Mouse (Mus musculus): ENCODE data around the gene Tab1. TPM values are rescaled to one million over a fixed set of nuclear protein-coding genes. Genes with fewer than 3 reads are reported as not detected.
A peak's percentile ranks its signal among the peaks of the same experiment; 100 is the strongest.

Gene Tab1
- total RNA-seq, 2 experiments from 2014 or later: 23.7 to 26.4 TPM

DNA sequence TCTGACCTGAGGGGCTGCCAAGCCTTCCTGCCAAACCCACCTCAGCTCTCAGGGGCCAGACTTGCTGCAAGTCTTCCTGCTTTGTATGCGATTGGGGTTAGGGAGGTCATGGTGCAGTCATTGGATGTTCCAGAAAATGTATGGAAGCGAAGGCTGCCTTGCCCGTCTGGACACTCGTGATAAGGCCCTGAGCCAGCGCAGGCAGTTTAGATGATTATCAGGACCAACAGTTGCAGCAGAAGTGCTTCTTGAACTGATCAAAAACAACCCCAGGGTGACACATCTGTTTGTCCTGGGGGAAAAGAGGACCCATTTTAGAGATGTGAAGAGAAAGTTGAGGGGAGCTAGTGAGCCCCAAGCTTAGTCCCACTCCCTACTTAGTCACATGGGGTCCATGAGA is 2.2 kb upstream of the Tab1 start:
- intact Hi-C loops (cut with DNase I): no loop called here
- no peak for TF ChIP-seq CTCF (IDR thresholded peaks at IDR 0.05)
- no peak overlapping the region for H3K27ac ChIP-seq
- no peak for DNase-seq (ENCODE audit: extremely low spot score in 1 of 2, low spot score in 2 of 2)
- H3K4me3 ChIP-seq: no peak overlapping the region

DNA sequence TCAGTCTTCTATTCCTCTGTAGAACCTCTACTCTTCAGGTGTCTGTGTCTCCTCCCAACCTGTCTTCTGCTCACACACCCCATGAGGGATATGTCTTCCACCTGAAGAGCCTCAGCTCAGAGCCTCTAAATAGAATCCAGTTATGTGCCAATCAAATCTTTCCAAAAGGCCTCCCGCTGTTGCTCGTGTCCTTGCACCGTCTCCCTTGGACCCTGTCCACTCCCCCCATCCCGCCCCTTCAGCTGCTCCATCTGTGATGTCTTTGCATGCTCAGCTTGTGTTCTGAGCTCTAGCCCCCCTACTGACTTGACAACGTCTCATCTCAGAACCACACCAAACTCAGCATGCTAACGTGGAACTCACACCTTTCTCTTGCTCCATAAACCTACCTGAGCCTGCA is 1.5 kb upstream of the Tab1 start:
- TF ChIP-seq CTCF (IDR thresholded peaks at IDR 0.05): no peak
- H3K4me3 ChIP-seq: no peak overlapping the region
- DNase-seq (ENCODE audit: extremely low spot score in 1 of 2, low spot score in 2 of 2): no peak
- intact Hi-C loops (cut with DNase I): no loop called here
- H3K27ac ChIP-seq: no peak overlapping the region

DNA sequence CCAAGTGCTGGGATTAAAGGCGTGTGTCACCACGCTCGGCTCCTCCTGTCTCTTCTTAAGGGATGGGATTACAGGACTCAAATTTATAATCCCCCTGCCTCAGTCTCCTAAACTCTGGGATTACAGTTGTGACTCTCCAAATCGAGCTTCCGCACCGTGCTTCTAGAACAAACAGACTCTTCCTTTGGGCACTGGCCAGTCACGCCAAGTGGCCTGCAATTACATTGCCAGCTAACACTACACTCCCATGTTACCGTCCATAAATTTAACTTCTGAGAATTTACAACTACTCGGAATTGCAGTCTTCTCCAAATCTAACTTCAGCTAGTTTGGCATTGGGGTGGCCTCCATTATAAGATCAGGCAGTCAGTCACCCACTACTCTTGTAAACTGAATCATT is 475 bp upstream of the Tab1 start:
- TF ChIP-seq CTCF (IDR thresholded peaks at IDR 0.05): no peak
- Histone ChIP-seq H3K4me3 (peak overlapping the region; percentile 89), H3K27ac (peak overlapping the region; percentile 40; the same call in 1 of the 2 replicates)
- intact Hi-C loops (cut with DNase I): no loop called here
- DNase-seq (ENCODE audit: extremely low spot score in 1 of 2, low spot score in 2 of 2): no peak

DNA sequence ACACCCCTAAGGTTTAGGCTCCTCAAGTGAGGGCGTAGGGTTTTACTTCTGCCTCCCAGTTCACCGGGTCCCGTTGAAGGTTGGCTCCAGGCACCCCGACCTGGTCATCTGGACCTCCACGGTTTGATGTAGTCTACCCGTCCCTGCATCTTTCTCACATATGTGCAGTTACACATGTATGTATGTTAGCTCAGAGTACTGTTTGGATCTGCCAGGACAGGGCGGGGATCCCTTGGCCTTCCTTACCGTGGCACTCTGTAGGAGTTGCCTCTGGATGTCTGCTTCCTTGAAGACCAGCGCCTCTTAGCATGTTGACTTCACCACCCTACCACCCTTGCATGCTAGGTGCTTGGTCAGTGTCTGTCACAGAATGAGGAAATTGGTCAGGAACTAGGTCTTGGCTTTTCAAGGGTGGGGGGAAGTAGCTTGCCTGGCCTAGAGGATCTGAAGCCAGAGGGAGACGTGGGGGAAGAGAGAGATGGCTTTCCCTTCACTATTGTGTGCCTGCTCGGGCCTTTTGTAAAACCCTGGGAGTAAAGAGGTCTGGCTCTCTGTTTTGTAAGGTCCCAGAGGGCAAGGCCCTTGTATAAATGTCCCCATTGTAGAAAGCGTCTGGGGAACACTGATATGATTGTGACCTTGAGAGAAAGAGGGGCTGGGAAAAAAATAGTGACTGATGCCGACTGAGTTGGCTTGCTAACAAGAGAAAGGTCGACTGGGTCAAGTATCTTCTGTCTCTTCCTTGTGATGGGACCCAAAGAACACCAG is 939 bp downstream of the Tab1 start:
- no peak for TF ChIP-seq CTCF (IDR thresholded peaks at IDR 0.05)
- no peak for DNase-seq (ENCODE audit: extremely low spot score in 1 of 2, low spot score in 2 of 2)
- H3K27ac ChIP-seq: peak overlapping the region; percentile 100
- intact Hi-C loops (cut with DNase I): no loop called here
- peak overlapping the region; percentile 89 for H3K4me3 ChIP-seq

DNA sequence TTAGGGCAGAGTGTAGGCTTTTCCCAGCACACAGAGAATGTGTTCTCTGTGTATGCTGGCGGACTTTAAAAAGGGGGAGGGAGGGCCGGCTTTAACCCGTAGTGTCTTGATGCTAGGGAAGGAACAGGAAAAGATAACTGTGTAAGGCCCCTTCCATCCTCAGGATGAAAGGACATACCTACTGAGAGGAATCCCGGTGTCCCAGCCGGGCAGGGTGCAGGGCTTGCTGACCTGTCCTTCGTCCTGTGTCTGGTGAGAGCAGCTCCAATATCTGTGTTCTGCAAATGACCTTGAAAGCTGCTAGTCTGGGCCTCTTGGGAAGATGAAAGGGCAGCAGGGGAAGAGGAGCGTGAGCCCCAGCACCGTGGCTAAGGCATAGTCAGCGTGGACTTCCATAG is 1.5 kb downstream of the Tab1 start:
- no peak for DNase-seq (ENCODE audit: extremely low spot score in 1 of 2, low spot score in 2 of 2)
- Histone ChIP-seq H3K4me3 (peak overlapping the region; percentile 89), H3K27ac (peak overlapping the region; percentile 100)
- TF ChIP-seq CTCF (IDR thresholded peaks at IDR 0.05): no peak
- intact Hi-C loops (cut with DNase I): no loop called here

DNA sequence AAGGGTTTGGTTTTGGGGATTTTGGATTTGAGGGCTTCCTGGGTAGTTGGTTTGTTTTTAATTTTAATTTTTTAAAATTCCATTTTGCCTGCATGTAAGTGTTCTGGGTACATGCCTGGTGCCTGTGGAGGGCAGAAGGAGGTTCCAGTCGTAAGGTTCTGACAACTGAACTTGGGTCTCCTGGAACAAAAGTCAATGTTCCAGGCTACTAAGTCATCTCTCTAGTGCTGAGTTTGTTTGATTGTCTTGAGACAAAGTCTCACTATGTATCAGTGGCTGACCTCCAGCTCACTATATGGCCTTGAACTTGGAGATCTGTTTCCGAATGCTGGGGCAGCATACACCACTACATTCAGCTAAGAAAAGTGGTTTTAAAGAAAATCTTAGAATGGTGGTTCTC is 2.6 kb downstream of the Tab1 start:
- intact Hi-C loops (cut with DNase I): loop anchor here (5.0 kb wide), 1 partner anchor 92 kb away; no protein-coding TSS in a partner anchor
- TF ChIP-seq CTCF (IDR thresholded peaks at IDR 0.05): no peak
- H3K27ac ChIP-seq: no peak overlapping the region
- no peak for DNase-seq (ENCODE audit: extremely low spot score in 1 of 2, low spot score in 2 of 2)
- H3K4me3 ChIP-seq: no peak overlapping the region

DNA sequence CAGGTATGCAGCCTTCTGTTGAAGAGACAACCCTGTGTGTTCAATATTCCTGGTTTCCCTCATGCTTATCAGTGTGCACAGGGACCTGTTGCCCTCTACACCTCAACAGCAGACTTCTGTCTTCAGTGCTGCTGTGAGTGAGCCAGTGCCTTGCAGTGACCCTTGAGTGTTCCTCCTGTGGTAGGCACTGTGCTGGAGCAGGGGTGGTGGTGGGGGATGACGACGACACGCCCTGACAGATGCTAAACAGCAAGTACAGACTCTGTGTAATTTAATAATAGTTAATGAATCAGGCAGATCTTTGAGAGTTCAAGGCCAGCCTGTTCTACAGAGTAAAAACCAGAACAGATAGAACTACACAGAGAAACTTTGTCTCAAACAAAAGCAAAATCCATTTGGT is 3.7 kb downstream of the Tab1 start:
- intact Hi-C loops (cut with DNase I): loop anchor here (5.0 kb wide), 1 partner anchor 91 kb away; no protein-coding TSS in a partner anchor
- Histone ChIP-seq H3K27ac (peak overlapping the region; percentile 30; the same call in 1 of the 2 replicates), H3K4me3 (no peak overlapping the region)
- no peak for DNase-seq (ENCODE audit: extremely low spot score in 1 of 2, low spot score in 2 of 2)
- TF ChIP-seq CTCF (IDR thresholded peaks at IDR 0.05): no peak

DNA sequence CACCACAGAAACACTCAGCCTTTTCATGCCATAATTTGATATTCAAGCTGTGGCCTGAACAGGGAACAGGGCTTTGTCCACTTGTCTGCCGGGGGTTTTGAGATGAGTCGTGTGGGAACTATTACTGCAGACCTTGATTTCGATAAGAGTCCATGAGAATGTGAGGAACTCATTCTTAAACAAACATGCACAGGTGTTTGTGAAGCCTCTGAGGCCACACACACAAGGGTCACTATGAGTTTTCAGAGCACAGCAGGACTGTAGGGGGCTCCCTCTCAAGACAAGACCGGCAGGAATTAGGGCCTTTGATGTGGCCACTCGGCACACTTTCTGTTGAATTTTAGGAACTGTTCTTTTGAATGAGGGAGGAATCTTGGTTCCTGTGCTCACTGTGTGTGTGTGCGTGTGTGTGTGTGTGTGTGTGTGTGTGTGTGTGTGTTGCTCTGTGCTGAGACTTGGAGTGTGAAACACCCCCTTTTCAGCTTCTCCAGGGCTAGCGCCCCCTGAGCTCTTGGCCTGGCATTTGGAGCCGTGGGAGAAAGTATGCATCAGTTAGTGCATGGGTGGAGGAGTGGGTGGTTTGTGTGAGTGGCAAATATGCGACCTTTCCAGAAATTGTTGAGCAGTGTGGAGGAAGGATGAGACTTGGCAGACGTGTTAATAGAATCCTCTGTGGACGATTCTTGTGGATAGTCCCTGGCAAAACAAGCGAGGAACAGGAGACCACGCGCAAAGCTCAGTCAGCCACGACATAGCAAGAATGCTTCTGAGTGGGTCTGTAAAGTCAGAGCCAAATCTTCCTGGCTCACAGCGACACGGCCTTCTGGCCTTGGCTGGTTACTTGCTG is 5.2 kb downstream of the Tab1 start:
- peak overlapping the region; percentile 73 for H3K27ac ChIP-seq
- TF ChIP-seq CTCF (IDR thresholded peaks at IDR 0.05): no peak; the same call in 1 of the 2 replicates
- intact Hi-C loops (cut with DNase I): loop anchor here (2.0 to 5.0 kb wide), 2 partner anchors 35 to 89 kb away; partner anchors contain the start of gene Mgat3
- H3K4me3 ChIP-seq: no peak overlapping the region
- peak; percentile 67 to 72 for DNase-seq (ENCODE audit: extremely low spot score in 1 of 2, low spot score in 2 of 2)

DNA sequence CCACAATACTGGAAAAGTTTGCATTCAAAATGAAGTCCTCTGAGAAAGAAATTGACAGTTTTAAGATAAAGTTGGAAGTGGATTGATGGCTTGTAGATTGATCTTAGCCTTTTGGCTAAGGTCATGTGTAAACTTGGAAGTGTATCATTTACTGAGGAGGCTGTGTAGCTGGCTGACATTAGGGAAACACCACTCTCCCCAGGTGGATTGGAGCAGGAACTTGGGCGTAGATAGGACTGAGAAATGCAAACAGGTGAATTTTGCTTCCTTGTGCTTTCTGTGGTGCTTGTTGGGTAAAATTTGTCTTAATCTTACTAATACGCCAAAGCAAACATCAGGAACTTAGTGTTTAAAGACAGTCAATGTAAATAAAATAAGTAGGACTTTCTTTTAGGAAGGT is 7.4 kb downstream of the Tab1 start:
- H3K27ac ChIP-seq: no peak overlapping the region
- intact Hi-C loops (cut with DNase I): no loop called here
- no peak for DNase-seq (ENCODE audit: extremely low spot score in 1 of 2, low spot score in 2 of 2)

DNA sequence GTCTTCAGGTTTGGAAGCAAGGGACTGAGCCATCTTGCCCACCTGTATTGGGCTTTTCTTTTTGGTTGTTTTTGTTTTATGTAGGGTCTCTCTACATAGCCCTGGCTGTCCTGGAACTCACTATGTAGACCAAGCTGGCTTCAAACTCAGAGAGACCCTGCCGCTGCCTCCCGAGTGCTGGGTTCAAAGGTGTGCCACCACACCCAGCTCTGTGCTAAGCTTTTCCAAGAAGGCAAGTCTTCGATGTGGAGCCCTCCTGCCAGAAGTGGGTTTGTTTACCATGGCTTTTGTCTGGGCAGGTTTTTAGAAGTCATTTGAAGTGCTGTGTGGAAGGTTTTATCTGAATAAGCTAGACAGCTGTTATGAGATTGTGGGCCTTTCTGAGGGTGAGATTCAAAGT is 8.0 kb downstream of the Tab1 start:
- no peak overlapping the region for H3K4me3 ChIP-seq
- H3K27ac ChIP-seq: no peak overlapping the region
- no peak for TF ChIP-seq CTCF (IDR thresholded peaks at IDR 0.05)
- intact Hi-C loops (cut with DNase I): no loop called here
- no peak for DNase-seq (ENCODE audit: extremely low spot score in 1 of 2, low spot score in 2 of 2)

More for the DNA sequence above, 7.4 kb downstream of the Tab1 start:
- no peak for TF ChIP-seq CTCF (IDR thresholded peaks at IDR 0.05)
- H3K4me3 ChIP-seq: no peak overlapping the region

DNA sequence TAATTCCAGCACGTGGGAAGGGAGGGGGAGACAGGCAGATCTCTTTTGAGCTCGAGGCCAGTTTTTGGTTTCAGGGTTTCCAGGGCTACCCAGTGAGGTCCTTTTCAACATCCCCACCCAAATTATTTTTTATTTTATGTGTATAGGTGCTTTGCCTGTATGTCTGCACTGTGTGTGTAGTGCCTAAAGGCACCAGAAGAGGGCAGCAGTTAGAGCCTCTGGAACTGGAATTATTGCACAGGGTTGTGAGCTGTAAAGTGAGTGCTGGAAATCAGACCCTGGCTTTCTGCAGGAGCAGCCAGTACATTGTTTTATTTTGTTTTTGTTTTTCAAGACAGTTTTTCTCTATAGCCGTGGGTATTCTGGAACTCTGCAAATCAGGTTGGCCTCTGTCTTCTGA is 9.2 kb downstream of the Tab1 start:
- DNase-seq (ENCODE audit: extremely low spot score in 1 of 2, low spot score in 2 of 2): no peak
- TF ChIP-seq CTCF (IDR thresholded peaks at IDR 0.05): peak; percentile 33
- intact Hi-C loops (cut with DNase I): no loop called here
- Histone ChIP-seq H3K4me3 (no peak overlapping the region), H3K27ac (no peak overlapping the region)

DNA sequence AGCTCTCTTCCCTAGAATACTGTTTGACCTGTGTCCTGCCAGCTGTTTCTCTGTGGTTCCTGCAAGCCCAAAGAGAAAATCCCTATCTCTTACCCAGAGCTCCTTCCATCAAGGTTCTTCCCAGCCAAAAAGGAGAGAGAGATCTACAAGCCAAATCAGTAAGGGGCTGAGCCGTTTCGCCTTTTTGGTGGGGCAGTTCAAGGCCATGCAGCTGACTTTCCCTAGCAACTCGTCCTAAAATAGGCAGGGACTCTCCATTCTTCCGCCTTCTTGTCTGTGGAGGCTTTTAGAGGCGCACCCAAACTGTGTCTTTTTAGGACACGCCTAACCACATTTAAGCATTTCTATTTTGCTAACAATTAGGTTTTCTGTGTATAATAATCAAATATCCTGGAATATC is 10.8 kb downstream of the Tab1 start:
- Histone ChIP-seq H3K27ac (no peak overlapping the region), H3K4me3 (no peak overlapping the region)
- TF ChIP-seq CTCF (IDR thresholded peaks at IDR 0.05): no peak
- no peak for DNase-seq (ENCODE audit: extremely low spot score in 1 of 2, low spot score in 2 of 2)
- intact Hi-C loops (cut with DNase I): no loop called here

All from left cerebral cortex, adult 2 months (tissue).